Mouse (Mus musculus) embryonic facial prominence, embryonic 11.5 days (tissue): Measurements from ENCODE around the gene Zfand2b. TPM values are rescaled to one million over a fixed set of nuclear protein-coding genes. Genes with fewer than 3 reads are reported as not detected.

ENCODE experiments used
- ATAC-seq: fragments of 200-750 bp; cut with Nextera tagmentation; replicated peaks from 2 replicates; pipeline ENCODE4 v1.8.0; 2017; ENCODE audit warnings: low read depth; ENCODE audit not compliant: insufficient number of reproducible peaks, low FRiP score, low TSS enrichment
- DNase-seq: peaks from one replicate; pipeline ENCODE4 v3.0.0-alpha.2; 2015; ENCODE audit warnings: low spot score
- H3K27ac ChIP-seq: fragments of 300-500 bp; sonication (generic); replicated peaks from 2 replicates; pipeline ENCODE4 v1.5.1; 2014; ENCODE audit warnings: mild to moderate bottlenecking, low read depth, low read length, control low read depth
- H3K27me3 ChIP-seq: fragments of 300-500 bp; sonication (generic); 2 replicates; pipeline ENCODE4 v1.6.1; 2014; ENCODE audit warnings: mild to moderate bottlenecking, low read length, moderate library complexity, mixed read lengths; ENCODE audit not compliant: control insufficient read depth, insufficient read depth
- H3K36me3 ChIP-seq: fragments of 300-500 bp; sonication (generic); replicated peaks from 2 replicates; pipeline ENCODE4 v1.6.1; 2014; ENCODE audit warnings: low read depth, mild to moderate bottlenecking, low read length, moderate library complexity, mixed read lengths; ENCODE audit not compliant: control insufficient read depth, insufficient read depth
- H3K4me1 ChIP-seq: fragments of 300-500 bp; sonication (generic); 2 replicates; pipeline ENCODE4 v1.6.1; 2014; ENCODE audit warnings: low read length, mixed read lengths; ENCODE audit not compliant: control insufficient read depth, insufficient read depth
- H3K4me2 ChIP-seq: fragments of 300-500 bp; sonication (generic); 2 replicates; pipeline ENCODE4 v1.6.1; 2014; ENCODE audit warnings: low read depth, mild to moderate bottlenecking, control low read depth, low read length, moderate library complexity
- H3K4me3 ChIP-seq: fragments of 300-500 bp; sonication (generic); 2 replicates; pipeline ENCODE4 v1.5.1; 2014; ENCODE audit warnings: low read depth, low read length, control low read depth
- H3K9ac ChIP-seq: fragments of 300-500 bp; sonication (generic); replicated peaks from 2 replicates; pipeline ENCODE4 v1.6.1; 2014; ENCODE audit warnings: mild to moderate bottlenecking, control low read depth, low read length
- H3K9me3 ChIP-seq: fragments of 300-500 bp; sonication (generic); replicated peaks from 2 replicates; pipeline ENCODE4 v1.6.1; 2016; ENCODE audit warnings: mild to moderate bottlenecking, low read length, inconsistent platforms, mixed read lengths; ENCODE audit not compliant: control insufficient read depth
- WGBS: fragments of 180-500 bp; shearing (Covaris S2); extraction: QIAGEN DNeasy Blood & Tissue Kit; methylation state at CpG from one replicate; pipeline ENCODE4 v1.1.7; 2014; 5-methylcytosine and 5-hydroxymethylcytosine counted together
- polyA plus RNA-seq: library from polyadenylated mRNA; unstranded; fragments of >200 nt; fragmentation: Nextera tagmentation; extraction: Ambion mirVana; gene quantifications from 2 replicates; pipeline ENCODE4 v1.2.1, GENCODE M21; 2014

Zfand2b gene
- polyA plus RNA-seq, 1 experiment from 2014 or later: 33.9 TPM

- H3K4me3 ChIP-seq: no peak overlapping the region
- H3K36me3 ChIP-seq: peaks cover 3% of the 10 kb centered on the region; the same call in 1 of the 2 replicates
- ATAC-seq (no peak), DNase-seq (no peak)
- 73% methylated on average over 3 of the region's 3 CpGs for WGBS
- no peaks in the 10 kb centered on the region for H3K27me3 ChIP-seq
- H3K9me3 ChIP-seq: no peaks in the 10 kb centered on the region
- H3K9ac ChIP-seq: no peak overlapping the region
- no peak overlapping the region for H3K27ac ChIP-seq
- no peaks in the 10 kb centered on the region for H3K4me1 ChIP-seq
- H3K4me2 ChIP-seq: no peak overlapping the region
Observed at GRCm38 (mm10) chr1:75136730-75137129, 31.7 kb upstream of the Zfand2b start.

GRCm38 (mm10) chr1:75138448-75138847 lies 30.0 kb upstream of the Zfand2b start:
- Histone ChIP-seq H3K9me3 (no peaks in the 10 kb centered on the region), H3K4me1 (no peaks in the 10 kb centered on the region), H3K27me3 (no peaks in the 10 kb centered on the region), H3K9ac (no peak overlapping the region), H3K36me3 (peaks cover 3% of the 10 kb centered on the region; the same call in 1 of the 2 replicates), H3K27ac (no peak overlapping the region), H3K4me3 (no peak overlapping the region), H3K4me2 (no peak overlapping the region)
- DNase-seq (no peak), ATAC-seq (no peak)
- whole genome bisulfite sequencing: 97% methylated on average over 2 of the region's 2 CpGs

- ATAC-seq: no peak
- Histone ChIP-seq H3K4me3 (peak overlapping the region; percentile 57), H3K36me3 (peaks cover 7% of the 10 kb centered on the region), H3K4me2 (peak overlapping the region; percentile 94), H3K4me1 (no peaks in the 10 kb centered on the region), H3K9ac (peak overlapping the region; percentile 70), H3K9me3 (no peaks in the 10 kb centered on the region), H3K27ac (no peak overlapping the region), H3K27me3 (no peaks in the 10 kb centered on the region)
- no peak for DNase-seq
- 57% methylated on average over 4 of the region's 4 CpGs for WGBS
Observed at GRCm38 (mm10) chr1:75140601-75141190, 27.8 kb upstream of the Zfand2b start.

GRCm38 (mm10) chr1:75141486-75142190 lies 26.8 kb upstream of the Zfand2b start:
- H3K9ac ChIP-seq: peak overlapping the region; percentile 70
- under 1% methylated on average over 51 of the region's 53 CpGs for WGBS
- H3K4me1 ChIP-seq: no peaks in the 10 kb centered on the region
- peaks cover 10% of the 10 kb centered on the region for H3K36me3 ChIP-seq
- no peak overlapping the region for H3K27ac ChIP-seq
- H3K4me2 ChIP-seq: peak overlapping the region; percentile 94
- H3K4me3 ChIP-seq: peak overlapping the region; percentile 57
- H3K9me3 ChIP-seq: no peaks in the 10 kb centered on the region
- no peak for ATAC-seq
- peak; percentile 53 for DNase-seq
- no peaks in the 10 kb centered on the region for H3K27me3 ChIP-seq

GRCm38 (mm10) chr1:75142301-75143261 lies 25.9 kb upstream of the Zfand2b start, which contains the start of the genes Cnppd1 and Retreg2:
Gene Cnppd1 (minus strand): TSS chr1:75142711.
Gene Retreg2 (plus strand): TSS chr1:75142778.
- peak within 1 kb of the TSS; percentile 94 for H3K4me2 ChIP-seq
- H3K4me1 ChIP-seq: no peaks in the 10 kb centered on the region
- peak within 1 kb of the TSS; percentile 70 for H3K9ac ChIP-seq
- DNase-seq: peak; percentile 96
- H3K36me3 ChIP-seq: peaks cover 13% of the 10 kb centered on the region
- ATAC-seq: peak; percentile 85
- no peaks in the 10 kb centered on the region for H3K9me3 ChIP-seq
- H3K27me3 ChIP-seq: no peaks in the 10 kb centered on the region
- WGBS: under 1% methylated on average over 70 of the region's 91 CpGs
- peak within 1 kb of the TSS; percentile 73 for H3K27ac ChIP-seq
- peak within 1 kb of the TSS; percentile 57 for H3K4me3 ChIP-seq

GRCm38 (mm10) chr1:75145589-75145988 lies 22.9 kb upstream of the Zfand2b start:
- WGBS: 93% methylated on average over 3 of the region's 3 CpGs
- ATAC-seq (no peak), DNase-seq (no peak)

GRCm38 (mm10) chr1:75147411-75148135 lies 20.9 kb upstream of the Zfand2b start:
- no peak for ATAC-seq
- H3K9me3 ChIP-seq: no peaks in the 10 kb centered on the region
- DNase-seq: no peak
- no peaks in the 10 kb centered on the region for H3K27me3 ChIP-seq
- H3K36me3 ChIP-seq: peaks cover 13% of the 10 kb centered on the region
- H3K4me2 ChIP-seq: no peak overlapping the region
- H3K4me1 ChIP-seq: no peaks in the 10 kb centered on the region
- WGBS: 78% methylated on average over 7 of the region's 7 CpGs
- no peak overlapping the region for H3K4me3 ChIP-seq
- H3K27ac ChIP-seq: no peak overlapping the region
- H3K9ac ChIP-seq: no peak overlapping the region

More at GRCm38 (mm10) chr1:75145589-75145988, 22.9 kb upstream of the Zfand2b start:
- Histone ChIP-seq H3K4me2 (no peak overlapping the region), H3K36me3 (peaks cover 13% of the 10 kb centered on the region), H3K27me3 (no peaks in the 10 kb centered on the region), H3K27ac (no peak overlapping the region), H3K9ac (no peak overlapping the region), H3K9me3 (no peaks in the 10 kb centered on the region), H3K4me3 (no peak overlapping the region), H3K4me1 (no peaks in the 10 kb centered on the region)
